Mouse (Mus musculus): ENCODE results near the gene Asna1. TPM values are rescaled to one million over a fixed set of nuclear protein-coding genes. Genes with fewer than 3 reads are reported as not detected.

Gene Asna1
- 134 TPM in 2 replicates for polyA plus RNA-seq (2016; fragmentation: Nextera tagmentation; extraction: Ambion mirVana)

GRCm38 (mm10) chr8:85025098-85025932 lies at the start of gene Asna1:
Asna1 (minus strand) TSS chr8:85025281.
- H3K4me2 ChIP-seq, result peak within 1 kb of the TSS; percentile 97
- no peaks in the 10 kb centered on the region for H3K27me3 ChIP-seq
- 7% methylated on average over 30 of the region's 30 CpGs for WGBS
- peaks cover 51% of the 10 kb centered on the region for H3K36me3 ChIP-seq
- H3K9me3 ChIP-seq, result no peaks in the 10 kb centered on the region
- peak within 1 kb of the TSS; percentile 100 for H3K4me3 ChIP-seq (replicated peaks)
- H3K27ac ChIP-seq, result peak within 1 kb of the TSS; percentile 91
- H3K9ac ChIP-seq (replicated peaks), result peak within 1 kb of the TSS; percentile 71
- ATAC-seq (ENCODE audit: insufficient number of reproducible peaks, insufficient read depth, low FRiP score, low TSS enrichment, low read depth), result peak; percentile 70
- peaks cover 39% of the 10 kb centered on the region for H3K4me1 ChIP-seq (replicated peaks)

- 97% methylated on average over 10 of the region's 10 CpGs for WGBS
Observed at GRCm38 (mm10) chr8:85074617-85075016, 49.5 kb upstream of the Asna1 start.

GRCm38 (mm10) chr8:85074167-85074566 lies 49.1 kb upstream of the Asna1 start:
- peaks cover 56% of the 10 kb centered on the region for H3K36me3 ChIP-seq
- no peaks in the 10 kb centered on the region for H3K9me3 ChIP-seq
- H3K9ac ChIP-seq (replicated peaks), result no peak overlapping the region
- WGBS, result 78% methylated on average over 10 of the region's 10 CpGs
- H3K27ac ChIP-seq, result no peak overlapping the region
- peaks cover 14% of the 10 kb centered on the region; the same call in 1 of the 2 replicates for H3K4me1 ChIP-seq (replicated peaks)
- H3K27me3 ChIP-seq, result no peaks in the 10 kb centered on the region
- ATAC-seq (ENCODE audit: insufficient number of reproducible peaks, insufficient read depth, low FRiP score, low TSS enrichment, low read depth), result no peak; the same call in 1 of the 2 replicates
- no peak overlapping the region for H3K4me3 ChIP-seq (replicated peaks)
- H3K4me2 ChIP-seq, result no peak overlapping the region

More at GRCm38 (mm10) chr8:85074617-85075016, 49.5 kb upstream of the Asna1 start:
- no peak overlapping the region for H3K4me3 ChIP-seq (replicated peaks)
- no peaks in the 10 kb centered on the region for H3K27me3 ChIP-seq
- no peak for ATAC-seq (ENCODE audit: insufficient number of reproducible peaks, insufficient read depth, low FRiP score, low TSS enrichment, low read depth)
- H3K36me3 ChIP-seq, result peaks cover 56% of the 10 kb centered on the region
- H3K9me3 ChIP-seq, result no peaks in the 10 kb centered on the region
- no peak overlapping the region for H3K9ac ChIP-seq (replicated peaks)
- no peak overlapping the region for H3K27ac ChIP-seq
- H3K4me2 ChIP-seq, result no peak overlapping the region
- peaks cover 18% of the 10 kb centered on the region for H3K4me1 ChIP-seq (replicated peaks)

GRCm38 (mm10) chr8:85073041-85073612 lies 48.0 kb upstream of the Asna1 start:
- Histone ChIP-seq H3K9me3 (no peaks in the 10 kb centered on the region), H3K27ac (no peak overlapping the region), H3K36me3 (peaks cover 46% of the 10 kb centered on the region), H3K4me2 (peak overlapping the region; percentile 66), H3K9ac (replicated peaks) (no peak overlapping the region), H3K4me1 (replicated peaks) (peaks cover 14% of the 10 kb centered on the region; the same call in 1 of the 2 replicates), H3K27me3 (no peaks in the 10 kb centered on the region), H3K4me3 (replicated peaks) (no peak overlapping the region)
- WGBS, result 90% methylated on average over 15 of the region's 15 CpGs
- no peak for ATAC-seq (ENCODE audit: insufficient number of reproducible peaks, insufficient read depth, low FRiP score, low TSS enrichment, low read depth)

- H3K27ac ChIP-seq, result peak overlapping the region; percentile 96
Observed at GRCm38 (mm10) chr8:85072364-85072929, 47.4 kb upstream of the Asna1 start.

GRCm38 (mm10) chr8:85071514-85072281 lies 46.6 kb upstream of the Asna1 start, which contains the start of gene Dhps:
Dhps (plus strand) TSS chr8:85071757.
- Histone ChIP-seq H3K27ac (peak within 1 kb of the TSS; percentile 96), H3K4me3 (replicated peaks) (peak within 1 kb of the TSS; percentile 95), H3K9ac (replicated peaks) (peak within 1 kb of the TSS; percentile 85), H3K36me3 (peaks cover 50% of the 10 kb centered on the region), H3K4me1 (replicated peaks) (peaks cover 14% of the 10 kb centered on the region; the same call in 1 of the 2 replicates), H3K4me2 (peak within 1 kb of the TSS; percentile 66), H3K27me3 (no peaks in the 10 kb centered on the region), H3K9me3 (no peaks in the 10 kb centered on the region)
- WGBS, result under 1% methylated on average over 68 of the region's 68 CpGs
- ATAC-seq (ENCODE audit: insufficient number of reproducible peaks, insufficient read depth, low FRiP score, low TSS enrichment, low read depth), result peak; percentile 86

More at GRCm38 (mm10) chr8:85072364-85072929, 47.4 kb upstream of the Asna1 start:
- H3K4me1 ChIP-seq (replicated peaks), result peaks cover 14% of the 10 kb centered on the region; the same call in 1 of the 2 replicates
- 38% methylated on average over 9 of the region's 9 CpGs for WGBS
- ATAC-seq (ENCODE audit: insufficient number of reproducible peaks, insufficient read depth, low FRiP score, low TSS enrichment, low read depth), result no peak
- peak overlapping the region; percentile 66 for H3K4me2 ChIP-seq
- no peaks in the 10 kb centered on the region for H3K9me3 ChIP-seq
- H3K9ac ChIP-seq (replicated peaks), result peak overlapping the region; percentile 85
- peak overlapping the region; percentile 95 for H3K4me3 ChIP-seq (replicated peaks)
- peaks cover 47% of the 10 kb centered on the region for H3K36me3 ChIP-seq
- no peaks in the 10 kb centered on the region for H3K27me3 ChIP-seq

- Histone ChIP-seq H3K27me3 (no peaks in the 10 kb centered on the region), H3K4me1 (replicated peaks) (peaks cover 14% of the 10 kb centered on the region; the same call in 1 of the 2 replicates), H3K4me2 (peak overlapping the region; percentile 66), H3K9me3 (no peaks in the 10 kb centered on the region), H3K36me3 (peaks cover 50% of the 10 kb centered on the region), H3K9ac (replicated peaks) (0 out of 2 replicates have a peak overlapping the region, but pooled peaks have one; percentile 85), H3K4me3 (replicated peaks) (peak overlapping the region; percentile 95), H3K27ac (peak overlapping the region; percentile 96; the same call in 1 of the 2 replicates)
- ATAC-seq (ENCODE audit: insufficient number of reproducible peaks, insufficient read depth, low FRiP score, low TSS enrichment, low read depth), result no peak
- WGBS, result 86% methylated on average over 5 of the region's 5 CpGs
Observed at GRCm38 (mm10) chr8:85071041-85071440, 46.0 kb upstream of the Asna1 start.

- Histone ChIP-seq H3K27me3 (no peaks in the 10 kb centered on the region), H3K9ac (replicated peaks) (no peak within 1 kb of the TSS), H3K4me2 (no peak within 1 kb of the TSS), H3K4me3 (replicated peaks) (no peak within 1 kb of the TSS), H3K27ac (no peak within 1 kb of the TSS), H3K4me1 (replicated peaks) (peaks cover 14% of the 10 kb centered on the region; the same call in 1 of the 2 replicates), H3K36me3 (peaks cover 41% of the 10 kb centered on the region), H3K9me3 (no peaks in the 10 kb centered on the region)
- no peak for ATAC-seq (ENCODE audit: insufficient number of reproducible peaks, insufficient read depth, low FRiP score, low TSS enrichment, low read depth)
Observed at GRCm38 (mm10) chr8:85067982-85068381, 42.9 kb upstream of the Asna1 start, which contains the start of gene Gm5741. Gm5741 (minus strand) TSS chr8:85067982.

GRCm38 (mm10) chr8:85067155-85067554 lies 42.1 kb upstream of the Asna1 start:
- Histone ChIP-seq H3K36me3 (peaks cover 49% of the 10 kb centered on the region), H3K9ac (replicated peaks) (no peak overlapping the region), H3K9me3 (no peaks in the 10 kb centered on the region), H3K4me1 (replicated peaks) (peaks cover 7% of the 10 kb centered on the region; the same call in 1 of the 2 replicates), H3K27me3 (no peaks in the 10 kb centered on the region), H3K4me3 (replicated peaks) (no peak overlapping the region), H3K4me2 (no peak overlapping the region), H3K27ac (no peak overlapping the region)
- 89% methylated on average over 2 of the region's 2 CpGs for WGBS
- ATAC-seq (ENCODE audit: insufficient number of reproducible peaks, insufficient read depth, low FRiP score, low TSS enrichment, low read depth), result no peak

GRCm38 (mm10) chr8:85065213-85065612 lies 40.1 kb upstream of the Asna1 start:
- no peaks in the 10 kb centered on the region for H3K9me3 ChIP-seq
- no peak overlapping the region for H3K4me2 ChIP-seq
- H3K4me3 ChIP-seq (replicated peaks), result no peak overlapping the region
- no peak for ATAC-seq (ENCODE audit: insufficient number of reproducible peaks, insufficient read depth, low FRiP score, low TSS enrichment, low read depth)
- peaks cover 52% of the 10 kb centered on the region for H3K36me3 ChIP-seq
- H3K27ac ChIP-seq, result no peak overlapping the region
- 41% methylated on average over 2 of the region's 2 CpGs for WGBS
- H3K4me1 ChIP-seq (replicated peaks), result peaks cover 7% of the 10 kb centered on the region; the same call in 1 of the 2 replicates
- H3K9ac ChIP-seq (replicated peaks), result no peak overlapping the region
- no peaks in the 10 kb centered on the region for H3K27me3 ChIP-seq
